Mouse (Mus musculus): ENCODE data around the gene Mettl7a1.

DNA sequence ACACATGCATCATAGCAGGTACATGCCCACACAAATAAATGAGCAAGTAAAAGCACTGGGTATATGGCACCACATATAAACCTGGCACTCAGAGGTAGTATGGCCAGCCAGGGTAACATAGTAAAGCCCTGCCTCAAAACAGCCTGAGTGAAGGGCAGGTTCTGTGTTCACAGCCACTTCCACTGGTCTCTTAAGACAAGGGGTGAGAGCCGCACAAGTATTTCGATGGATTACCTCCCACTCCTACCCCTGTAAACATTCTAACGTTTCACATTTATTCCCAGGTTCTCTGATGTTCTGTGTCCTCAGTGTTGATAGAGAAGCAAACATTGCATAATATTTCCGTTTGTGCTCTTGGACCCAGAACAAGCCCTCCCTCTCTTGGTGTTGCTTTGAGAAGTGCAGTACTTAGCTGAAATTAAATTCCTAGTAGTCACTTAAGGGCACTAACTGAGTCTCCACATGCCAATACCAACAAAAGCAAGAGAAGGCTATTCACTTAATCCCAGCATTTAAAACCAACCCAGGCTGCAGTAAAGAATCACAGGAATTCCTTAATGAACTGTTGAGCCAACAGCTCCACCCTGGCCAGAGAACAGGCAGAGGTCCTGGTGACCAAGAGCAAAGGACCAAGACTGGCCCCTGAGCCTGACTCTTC is 14.2 kb downstream of the Mettl7a1 start:
- TF ChIP-seq CTCF (IDR thresholded peaks at IDR 0.05) (0 out of 2 replicates have a peak, but pooled peaks have one; percentile 8), EP300 (IDR thresholded peaks at IDR 0.05) (peak; percentile 98)

All from lung, postnatal 0 days (tissue).